Mouse (Mus musculus) left cerebral cortex, adult 11 months (tissue): ENCODE measurements around the gene Ddi1.
"Not testable (repeated sequence)": the region's sequence is repeated elsewhere in the genome, so short reads cannot be mapped to it uniquely, and the experiment has no call there.

Experiments used
- DNase-seq: peaks from one replicate; pipeline ENCODE4 v3.0.0; 2022; ENCODE audit warnings: low spot score

Gene Ddi1

GRCm38 (mm10) chr9:6269796-6270280, at the start of gene Ddi1:
TSS of gene Ddi1 (minus strand) at chr9:6269846.
- no peak for DNase-seq

GRCm38 (mm10) chr9:6317114-6317513, 47.5 kb upstream of the Ddi1 start:
- no peak for DNase-seq

GRCm38 (mm10) chr9:6305847-6306246, 36.2 kb upstream of the Ddi1 start:
- no peak for DNase-seq

GRCm38 (mm10) chr9:6304590-6304989, 34.9 kb upstream of the Ddi1 start:
- DNase-seq, result no peak

GRCm38 (mm10) chr9:6302050-6302449, 32.4 kb upstream of the Ddi1 start:
- DNase-seq, result no peak

- no peak for DNase-seq
Measured at GRCm38 (mm10) chr9:6298547-6298946, 28.9 kb upstream of the Ddi1 start.

- DNase-seq, result no peak
Measured at GRCm38 (mm10) chr9:6289211-6289696, 19.6 kb upstream of the Ddi1 start.

GRCm38 (mm10) chr9:6286770-6287169, 17.1 kb upstream of the Ddi1 start:
- no peak for DNase-seq

GRCm38 (mm10) chr9:6277526-6277925, 7.9 kb upstream of the Ddi1 start:
- no peak for DNase-seq

- DNase-seq, result no peak
Measured at GRCm38 (mm10) chr9:6276395-6276794, 6.7 kb upstream of the Ddi1 start.

GRCm38 (mm10) chr9:6264820-6265219, 4.8 kb downstream of the Ddi1 start:
- DNase-seq, result no peak

- no peak for DNase-seq
Measured at GRCm38 (mm10) chr9:6257072-6257471, 12.6 kb downstream of the Ddi1 start.

GRCm38 (mm10) chr9:6251990-6252389, 17.7 kb downstream of the Ddi1 start:
- DNase-seq, result no peak

GRCm38 (mm10) chr9:6250320-6250719, 19.3 kb downstream of the Ddi1 start:
- DNase-seq, result no peak

- DNase-seq, result not testable (repeated sequence)
Measured at GRCm38 (mm10) chr9:6235982-6236381, 33.7 kb downstream of the Ddi1 start.

- DNase-seq, result no peak
Measured at GRCm38 (mm10) chr9:6217505-6217904, 52.1 kb downstream of the Ddi1 start.

- DNase-seq, result no peak
Measured at GRCm38 (mm10) chr9:6212862-6213261, 56.8 kb downstream of the Ddi1 start.
